Mouse (Mus musculus): ENCODE results near the gene Klhdc4. TPM values are rescaled to one million over a fixed set of nuclear protein-coding genes. Genes with fewer than 3 reads are reported as not detected.

Klhdc4 gene
- 40.6 and 41.3 TPM in 2 replicates for polyA plus RNA-seq (2014; fragmentation: Nextera tagmentation; extraction: Ambion mirVana)

DNA sequence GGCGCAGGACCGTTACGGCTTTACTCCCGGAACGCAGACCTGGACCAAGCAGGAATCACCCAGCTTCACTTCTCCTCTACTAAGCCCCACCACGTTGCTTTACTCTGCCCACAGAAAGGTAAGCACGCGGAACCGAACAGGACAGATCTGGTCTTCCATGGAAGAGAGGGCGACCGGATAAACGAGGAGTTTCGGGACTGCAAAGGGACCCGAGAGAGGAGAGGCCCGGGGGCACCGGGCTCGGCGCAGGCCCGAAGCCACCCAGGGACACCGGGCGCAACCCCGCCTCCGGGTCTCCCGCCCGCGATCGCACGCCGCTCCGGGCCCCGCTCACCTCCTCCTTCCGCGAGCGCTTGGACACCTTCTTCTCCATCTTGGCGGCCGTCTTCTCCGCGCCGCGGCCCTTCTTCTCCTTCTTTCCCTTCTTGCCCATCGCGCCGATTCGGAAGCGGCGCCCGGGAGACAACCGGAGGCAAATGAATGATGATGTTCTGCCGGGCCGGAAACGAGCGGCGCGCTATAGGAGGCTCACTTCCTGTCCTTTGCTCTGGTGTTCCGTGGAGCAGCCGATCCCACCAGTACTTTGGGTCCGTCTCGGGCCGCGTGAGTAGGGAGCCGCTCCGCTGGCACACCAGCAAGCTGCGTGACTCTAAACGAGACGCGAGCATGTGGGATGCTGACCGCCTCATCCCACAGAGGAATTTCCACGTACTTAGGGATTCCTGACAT lies at the start of gene Klhdc4:
Gene Klhdc4 (minus strand): TSS at position 522 of the 729 bp plus-strand sequence.
- H3K9ac ChIP-seq: peak within 1 kb of the TSS; percentile 90
- DNase-seq (ENCODE audit: low spot score): peak; percentile 97
- H3K4me2 ChIP-seq (replicated peaks): peak within 1 kb of the TSS; percentile 88
- H3K36me3 ChIP-seq (replicated peaks; ENCODE audit: control insufficient read depth, insufficient read depth): no peaks in the 10 kb centered on the region
- H3K27ac ChIP-seq: peak within 1 kb of the TSS; percentile 80
- whole genome bisulfite sequencing: under 1% methylated on average over 68 of the region's 68 CpGs
- ATAC-seq (ENCODE audit: low FRiP score): peak; percentile 97
- H3K9me3 ChIP-seq (ENCODE audit: control insufficient read depth, low read length): no peaks in the 10 kb centered on the region
- no peaks in the 10 kb centered on the region for H3K27me3 ChIP-seq (ENCODE audit: control insufficient read depth, insufficient read depth, low read length)
- peak within 1 kb of the TSS; percentile 94 for H3K4me3 ChIP-seq (replicated peaks; ENCODE audit: low read length)
- peaks cover 12% of the 10 kb centered on the region for H3K4me1 ChIP-seq (replicated peaks; ENCODE audit: control insufficient read depth, insufficient read depth, low read length)

DNA sequence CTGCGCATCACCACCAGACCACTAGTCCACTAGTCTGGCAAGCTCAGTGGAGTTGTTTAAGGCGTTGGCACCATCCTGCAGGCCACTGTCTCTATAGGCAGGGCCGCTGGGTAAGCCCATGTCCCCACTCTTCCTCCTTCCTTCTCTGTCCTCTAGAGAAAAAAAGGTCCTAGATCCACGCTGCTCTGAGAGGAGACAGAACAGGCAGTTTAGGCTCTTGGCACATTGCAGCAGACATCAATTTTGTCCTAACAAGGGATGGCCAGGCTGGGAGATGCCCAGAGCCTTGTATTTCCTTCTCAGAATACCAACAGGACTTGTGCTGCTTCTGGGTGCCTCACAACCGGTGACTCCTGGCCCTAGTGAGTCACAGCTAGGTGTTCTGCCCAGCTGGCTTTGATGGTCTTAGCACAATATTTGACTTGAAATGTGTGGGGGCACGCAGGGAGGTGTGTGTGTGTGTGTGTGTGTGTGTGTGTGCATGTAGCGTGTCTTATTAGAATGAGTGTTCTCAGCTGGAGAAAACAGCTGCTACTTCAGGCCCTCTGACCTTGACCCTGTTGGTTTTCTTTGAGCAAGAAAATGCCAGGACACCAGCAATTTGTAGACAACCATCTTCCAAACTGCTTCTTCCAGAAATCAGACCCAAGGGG lies 48.6 kb upstream of the Klhdc4 start:
- Histone ChIP-seq H3K27me3 (ENCODE audit: control insufficient read depth, insufficient read depth, low read length) (no peaks in the 10 kb centered on the region), H3K4me1 (replicated peaks; ENCODE audit: control insufficient read depth, insufficient read depth, low read length) (no peaks in the 10 kb centered on the region), H3K4me2 (replicated peaks) (no peak overlapping the region), H3K4me3 (replicated peaks; ENCODE audit: low read length) (no peak overlapping the region), H3K36me3 (replicated peaks; ENCODE audit: control insufficient read depth, insufficient read depth) (no peaks in the 10 kb centered on the region; the same call in none of the 2 replicates), H3K27ac (no peak overlapping the region), H3K9me3 (ENCODE audit: control insufficient read depth, low read length) (no peaks in the 10 kb centered on the region), H3K9ac (no peak overlapping the region)
- WGBS: 81% methylated on average over 7 of the region's 7 CpGs
- DNase-seq (ENCODE audit: low spot score): no peak
- ATAC-seq (ENCODE audit: low FRiP score): no peak

DNA sequence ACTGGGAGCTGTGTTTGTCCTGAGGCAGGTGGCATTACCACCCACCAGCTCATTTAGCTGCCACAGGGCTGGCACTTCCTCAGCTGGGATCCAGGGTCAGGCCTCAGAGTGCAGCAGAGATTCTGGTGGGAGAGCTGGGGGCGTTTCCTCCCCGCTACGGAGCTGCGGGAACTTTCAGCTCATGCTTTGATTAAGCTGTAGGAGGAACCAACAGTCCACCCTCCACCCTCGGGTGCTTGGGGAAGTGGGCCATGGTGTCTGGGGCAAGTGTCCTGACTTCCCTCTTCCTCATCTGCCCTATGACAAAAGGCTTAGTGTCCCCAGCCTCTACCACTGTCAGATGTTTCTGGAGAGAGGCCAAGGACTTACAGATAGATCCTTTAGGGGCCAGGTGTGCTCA lies 47.8 kb upstream of the Klhdc4 start:
- no peak for DNase-seq (ENCODE audit: low spot score)
- Histone ChIP-seq H3K27ac (no peak overlapping the region), H3K27me3 (ENCODE audit: control insufficient read depth, insufficient read depth, low read length) (no peaks in the 10 kb centered on the region), H3K4me1 (replicated peaks; ENCODE audit: control insufficient read depth, insufficient read depth, low read length) (peaks cover 4% of the 10 kb centered on the region; the same call in 1 of the 2 replicates), H3K9me3 (ENCODE audit: control insufficient read depth, low read length) (no peaks in the 10 kb centered on the region), H3K4me2 (replicated peaks) (no peak overlapping the region), H3K9ac (no peak overlapping the region), H3K4me3 (replicated peaks; ENCODE audit: low read length) (no peak overlapping the region), H3K36me3 (replicated peaks; ENCODE audit: control insufficient read depth, insufficient read depth) (no peaks in the 10 kb centered on the region; the same call in none of the 2 replicates)
- ATAC-seq (ENCODE audit: low FRiP score): no peak
- 76% methylated on average over 5 of the region's 5 CpGs for WGBS

DNA sequence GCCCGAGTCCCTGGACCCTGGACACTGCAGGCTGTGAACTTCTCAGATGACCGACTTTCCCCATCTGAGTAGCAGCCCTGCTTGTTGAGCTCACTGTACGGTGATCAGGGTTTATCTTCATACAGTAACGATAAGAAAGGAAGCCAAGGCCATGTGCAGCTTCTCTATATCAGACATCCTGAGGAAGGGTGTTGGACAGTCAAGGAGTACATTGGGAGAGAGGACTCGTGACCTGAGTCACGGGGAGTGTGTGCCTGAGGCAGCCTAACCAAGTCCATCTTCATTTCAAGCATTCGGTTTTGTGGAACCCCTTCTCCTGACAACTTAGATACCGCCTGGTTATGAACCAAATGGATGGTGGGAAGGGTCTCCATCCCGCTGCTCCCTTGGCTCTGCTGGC lies 46.1 kb upstream of the Klhdc4 start:
- WGBS: 93% methylated on average over 9 of the region's 9 CpGs
- Histone ChIP-seq H3K36me3 (replicated peaks; ENCODE audit: control insufficient read depth, insufficient read depth) (no peaks in the 10 kb centered on the region), H3K4me3 (replicated peaks; ENCODE audit: low read length) (no peak overlapping the region), H3K9ac (no peak overlapping the region), H3K4me1 (replicated peaks; ENCODE audit: control insufficient read depth, insufficient read depth, low read length) (peaks cover 7% of the 10 kb centered on the region; the same call in 1 of the 2 replicates), H3K9me3 (ENCODE audit: control insufficient read depth, low read length) (no peaks in the 10 kb centered on the region), H3K27me3 (ENCODE audit: control insufficient read depth, insufficient read depth, low read length) (no peaks in the 10 kb centered on the region), H3K27ac (no peak overlapping the region), H3K4me2 (replicated peaks) (no peak overlapping the region)
- DNase-seq (ENCODE audit: low spot score) (no peak), ATAC-seq (ENCODE audit: low FRiP score) (no peak)

DNA sequence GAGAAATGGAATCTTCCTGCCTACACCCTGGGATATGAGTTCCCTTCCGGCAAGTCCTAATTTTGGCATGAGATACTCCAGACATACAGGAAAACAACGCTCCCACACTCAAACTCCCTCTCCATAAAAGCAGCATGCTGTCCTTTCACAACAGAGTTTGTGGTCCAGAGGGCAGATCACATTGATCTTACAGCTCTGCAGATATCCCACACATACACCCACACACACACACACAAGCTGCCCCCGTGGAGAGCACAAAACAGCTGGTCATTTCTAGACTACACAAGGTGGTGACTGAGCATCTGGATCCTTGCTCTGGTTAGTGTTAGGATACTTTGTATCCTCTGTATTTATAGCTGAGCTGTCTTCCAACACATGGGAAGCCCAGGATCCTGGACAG lies 45.7 kb upstream of the Klhdc4 start:
- no peaks in the 10 kb centered on the region for H3K27me3 ChIP-seq (ENCODE audit: control insufficient read depth, insufficient read depth, low read length)
- no peak overlapping the region for H3K4me3 ChIP-seq (replicated peaks; ENCODE audit: low read length)
- no peak overlapping the region for H3K9ac ChIP-seq
- no peak overlapping the region for H3K4me2 ChIP-seq (replicated peaks)
- no peaks in the 10 kb centered on the region for H3K36me3 ChIP-seq (replicated peaks; ENCODE audit: control insufficient read depth, insufficient read depth)
- H3K27ac ChIP-seq: no peak overlapping the region
- no peaks in the 10 kb centered on the region for H3K9me3 ChIP-seq (ENCODE audit: control insufficient read depth, low read length)
- no peak for DNase-seq (ENCODE audit: low spot score)
- WGBS: 80% methylated on average over 3 of the region's 3 CpGs
- H3K4me1 ChIP-seq (replicated peaks; ENCODE audit: control insufficient read depth, insufficient read depth, low read length): peaks cover 7% of the 10 kb centered on the region; the same call in 1 of the 2 replicates
- ATAC-seq (ENCODE audit: low FRiP score): no peak

DNA sequence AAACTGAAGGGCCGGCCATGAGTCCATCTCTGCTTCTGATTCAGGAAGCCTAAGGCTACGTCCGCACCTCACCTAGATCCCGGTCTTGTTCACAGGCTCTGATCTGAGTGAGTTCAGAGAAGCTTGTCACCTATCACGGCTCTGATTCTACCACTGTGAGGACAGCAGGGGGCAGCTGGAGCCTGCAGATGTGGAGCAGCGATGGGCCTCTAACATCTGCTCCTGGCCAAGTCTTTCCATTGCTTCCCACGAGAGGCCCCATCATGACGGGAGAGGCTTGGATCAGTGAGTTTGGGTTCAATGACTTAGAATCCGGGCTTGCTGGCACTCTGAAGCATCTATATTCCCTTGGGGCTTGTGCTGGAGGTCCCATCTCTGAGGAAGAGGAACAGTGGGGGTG lies 44.7 kb upstream of the Klhdc4 start:
- DNase-seq (ENCODE audit: low spot score) (no peak), ATAC-seq (ENCODE audit: low FRiP score) (no peak)
- no peaks in the 10 kb centered on the region for H3K9me3 ChIP-seq (ENCODE audit: control insufficient read depth, low read length)
- H3K9ac ChIP-seq: no peak overlapping the region
- no peak overlapping the region for H3K27ac ChIP-seq
- peaks cover 7% of the 10 kb centered on the region; the same call in 1 of the 2 replicates for H3K4me1 ChIP-seq (replicated peaks; ENCODE audit: control insufficient read depth, insufficient read depth, low read length)
- H3K4me2 ChIP-seq (replicated peaks): no peak overlapping the region
- H3K4me3 ChIP-seq (replicated peaks; ENCODE audit: low read length): no peak overlapping the region
- WGBS: 61% methylated on average over 9 of the region's 9 CpGs
- H3K36me3 ChIP-seq (replicated peaks; ENCODE audit: control insufficient read depth, insufficient read depth): no peaks in the 10 kb centered on the region
- no peaks in the 10 kb centered on the region for H3K27me3 ChIP-seq (ENCODE audit: control insufficient read depth, insufficient read depth, low read length)

DNA sequence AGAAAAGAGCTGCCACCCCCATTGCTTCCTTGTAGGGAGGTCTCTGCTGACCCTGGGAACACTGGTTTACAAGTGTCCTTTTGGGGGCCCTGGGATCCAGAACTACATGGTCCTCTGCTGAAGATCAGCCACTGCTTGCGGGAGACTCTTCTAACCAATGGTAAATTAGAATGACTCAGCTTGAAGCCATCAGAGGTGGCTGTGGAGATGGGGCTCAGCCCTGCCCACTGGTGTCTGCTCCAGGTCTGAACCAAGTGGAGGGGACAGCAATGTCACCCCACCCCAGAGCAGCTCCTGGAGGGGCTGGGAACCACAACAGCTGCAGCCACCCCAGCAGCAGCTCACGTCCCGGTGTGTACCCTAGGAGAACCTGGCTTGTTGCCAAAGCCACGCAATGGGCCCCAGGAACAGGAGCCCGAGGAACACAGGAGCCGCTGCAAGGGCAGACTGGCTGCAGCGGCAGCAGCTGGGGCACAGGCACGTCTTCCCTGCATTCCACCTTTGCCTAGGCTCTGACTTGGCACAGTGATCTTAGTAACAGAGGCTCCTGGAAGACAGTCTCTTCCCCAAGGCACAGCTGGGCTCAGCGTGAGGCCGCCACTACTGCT lies 42.6 kb upstream of the Klhdc4 start:
- Histone ChIP-seq H3K4me2 (replicated peaks) (no peak overlapping the region), H3K9me3 (ENCODE audit: control insufficient read depth, low read length) (no peaks in the 10 kb centered on the region), H3K27ac (0 out of 2 replicates have a peak overlapping the region, but pooled peaks have one; percentile 32), H3K36me3 (replicated peaks; ENCODE audit: control insufficient read depth, insufficient read depth) (no peaks in the 10 kb centered on the region), H3K27me3 (ENCODE audit: control insufficient read depth, insufficient read depth, low read length) (no peaks in the 10 kb centered on the region), H3K4me3 (replicated peaks; ENCODE audit: low read length) (no peak overlapping the region), H3K9ac (no peak overlapping the region), H3K4me1 (replicated peaks; ENCODE audit: control insufficient read depth, insufficient read depth, low read length) (peaks cover 7% of the 10 kb centered on the region; the same call in 1 of the 2 replicates)
- 22% methylated on average over 10 of the region's 10 CpGs for WGBS
- no peak for DNase-seq (ENCODE audit: low spot score)
- no peak for ATAC-seq (ENCODE audit: low FRiP score)

DNA sequence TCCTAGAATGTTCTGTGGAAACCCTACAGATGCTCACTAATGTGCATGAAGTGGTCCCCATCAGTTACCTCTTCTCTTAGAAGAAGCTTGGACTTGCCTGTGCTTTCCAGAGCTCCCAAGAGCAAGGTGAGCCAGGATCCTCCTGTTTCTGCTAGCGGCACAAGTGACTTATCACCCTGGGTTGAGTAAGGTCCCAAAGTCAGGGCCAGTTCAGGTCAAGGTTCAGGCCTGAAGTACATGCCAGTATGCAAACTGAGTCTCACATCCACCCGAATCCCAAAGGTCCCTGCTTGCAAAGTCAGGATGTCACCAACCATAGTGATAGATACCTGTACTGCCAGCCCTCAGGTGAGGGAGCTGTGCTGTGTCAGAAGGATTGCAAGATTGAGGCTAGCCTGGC lies 40.8 kb upstream of the Klhdc4 start:
- Histone ChIP-seq H3K27ac (no peak overlapping the region), H3K4me1 (replicated peaks; ENCODE audit: control insufficient read depth, insufficient read depth, low read length) (peaks cover 7% of the 10 kb centered on the region; the same call in 1 of the 2 replicates), H3K4me2 (replicated peaks) (no peak overlapping the region), H3K9me3 (ENCODE audit: control insufficient read depth, low read length) (no peaks in the 10 kb centered on the region), H3K27me3 (ENCODE audit: control insufficient read depth, insufficient read depth, low read length) (no peaks in the 10 kb centered on the region), H3K4me3 (replicated peaks; ENCODE audit: low read length) (no peak overlapping the region), H3K9ac (no peak overlapping the region), H3K36me3 (replicated peaks; ENCODE audit: control insufficient read depth, insufficient read depth) (no peaks in the 10 kb centered on the region)
- ATAC-seq (ENCODE audit: low FRiP score) (no peak), DNase-seq (ENCODE audit: low spot score) (no peak)
- 94% methylated on average over 2 of the region's 2 CpGs for WGBS

DNA sequence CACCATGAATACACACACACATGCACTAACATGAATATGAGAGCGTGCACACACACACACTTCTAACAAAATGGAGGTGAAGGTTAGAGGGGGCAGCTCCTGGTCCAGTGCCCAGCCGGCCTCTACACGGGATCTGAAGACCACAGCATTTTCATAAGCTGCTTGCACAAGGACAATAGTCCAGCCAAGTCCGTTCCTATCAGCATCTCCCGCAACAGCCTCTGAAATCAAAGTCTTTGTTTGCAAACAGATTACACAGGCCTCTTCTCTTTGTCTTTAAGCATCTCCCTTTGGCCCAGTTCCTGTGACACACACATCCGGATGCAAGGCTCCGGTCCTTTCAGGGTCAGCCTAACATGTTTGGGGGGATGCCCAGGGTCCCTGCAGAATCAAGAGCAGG lies 39.5 kb upstream of the Klhdc4 start:
- no peaks in the 10 kb centered on the region for H3K27me3 ChIP-seq (ENCODE audit: control insufficient read depth, insufficient read depth, low read length)
- H3K4me1 ChIP-seq (replicated peaks; ENCODE audit: control insufficient read depth, insufficient read depth, low read length): peaks cover 7% of the 10 kb centered on the region; the same call in 1 of the 2 replicates
- H3K9ac ChIP-seq: no peak overlapping the region
- WGBS: 84% methylated on average over 7 of the region's 7 CpGs
- ATAC-seq (ENCODE audit: low FRiP score) (no peak), DNase-seq (ENCODE audit: low spot score) (no peak)
- H3K36me3 ChIP-seq (replicated peaks; ENCODE audit: control insufficient read depth, insufficient read depth): no peaks in the 10 kb centered on the region
- H3K27ac ChIP-seq: no peak overlapping the region
- H3K4me2 ChIP-seq (replicated peaks): no peak overlapping the region
- H3K9me3 ChIP-seq (ENCODE audit: control insufficient read depth, low read length): no peaks in the 10 kb centered on the region
- H3K4me3 ChIP-seq (replicated peaks; ENCODE audit: low read length): no peak overlapping the region

All from hindbrain, embryonic 14.5 days (tissue).